Mouse (Mus musculus): ENCODE results near the gene Klhl36. TPM values are rescaled to one million over a fixed set of nuclear protein-coding genes. Genes with fewer than 3 reads are reported as not detected.

Gene Klhl36
- polyA plus RNA-seq, 1 experiment from 2014 or later: 9.9 TPM

GRCm38 (mm10) chr8:119847232-119847922, 14.7 kb upstream of the Klhl36 start:
- Histone ChIP-seq H3K27ac (ENCODE audit: low read depth, low read length) (no peak overlapping the region), H3K9me3 (ENCODE audit: control insufficient read depth, low read length) (no peaks in the 10 kb centered on the region), H3K36me3 (ENCODE audit: control insufficient read depth, insufficient read depth, low read length) (no peaks in the 10 kb centered on the region), H3K4me3 (ENCODE audit: low read depth, low read length) (no peak overlapping the region), H3K27me3 (ENCODE audit: control insufficient read depth, insufficient read depth, low read length) (no peaks in the 10 kb centered on the region), H3K9ac (ENCODE audit: low read length) (no peak overlapping the region), H3K4me2 (ENCODE audit: low read depth, low read length, severe bottlenecking) (no peak overlapping the region), H3K4me1 (replicated peaks; ENCODE audit: control insufficient read depth, insufficient read depth, low read length) (no peaks in the 10 kb centered on the region)
- ATAC-seq (replicated peaks; ENCODE audit: low FRiP score) (no peak), DNase-seq (ENCODE audit: low spot score) (no peak)
- 92% methylated on average over 16 of the region's 16 CpGs for WGBS

DNA sequence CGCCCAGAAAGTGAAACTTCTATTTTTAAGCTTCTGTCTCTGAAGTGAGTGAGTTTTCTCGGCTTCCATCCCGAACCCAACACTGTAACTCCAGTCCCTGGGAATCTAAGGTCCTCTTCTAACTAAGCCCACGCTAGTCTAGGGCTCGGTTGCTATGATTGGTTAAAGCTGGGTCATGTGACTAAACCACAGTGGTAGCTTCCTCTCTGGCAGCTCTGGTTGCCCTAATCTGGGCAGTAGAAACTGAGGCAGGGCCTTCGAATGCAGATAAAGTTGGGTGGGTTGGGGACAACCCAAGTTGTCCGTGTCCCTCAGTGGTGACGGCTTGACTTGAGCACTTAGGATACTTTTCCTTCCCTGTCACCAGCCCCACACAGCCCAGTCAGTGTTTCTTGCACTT, 8.5 kb upstream of the Klhl36 start:
- Histone ChIP-seq H3K4me1 (replicated peaks; ENCODE audit: control insufficient read depth, insufficient read depth, low read length) (no peaks in the 10 kb centered on the region), H3K27me3 (ENCODE audit: control insufficient read depth, insufficient read depth, low read length) (no peaks in the 10 kb centered on the region), H3K36me3 (ENCODE audit: control insufficient read depth, insufficient read depth, low read length) (no peaks in the 10 kb centered on the region), H3K9ac (ENCODE audit: low read length) (no peak overlapping the region), H3K27ac (ENCODE audit: low read depth, low read length) (no peak overlapping the region), H3K4me2 (ENCODE audit: low read depth, low read length, severe bottlenecking) (no peak overlapping the region), H3K9me3 (ENCODE audit: control insufficient read depth, low read length) (no peaks in the 10 kb centered on the region), H3K4me3 (ENCODE audit: low read depth, low read length) (no peak overlapping the region)
- no peak for DNase-seq (ENCODE audit: low spot score)
- 54% methylated on average over 8 of the region's 8 CpGs for WGBS
- no peak for ATAC-seq (replicated peaks; ENCODE audit: low FRiP score)

GRCm38 (mm10) chr8:119854035-119854434, 8.0 kb upstream of the Klhl36 start:
- Histone ChIP-seq H3K9ac (ENCODE audit: low read length) (no peak overlapping the region), H3K4me1 (replicated peaks; ENCODE audit: control insufficient read depth, insufficient read depth, low read length) (no peaks in the 10 kb centered on the region), H3K4me2 (ENCODE audit: low read depth, low read length, severe bottlenecking) (no peak overlapping the region), H3K36me3 (ENCODE audit: control insufficient read depth, insufficient read depth, low read length) (no peaks in the 10 kb centered on the region), H3K27me3 (ENCODE audit: control insufficient read depth, insufficient read depth, low read length) (no peaks in the 10 kb centered on the region), H3K9me3 (ENCODE audit: control insufficient read depth, low read length) (no peaks in the 10 kb centered on the region), H3K27ac (ENCODE audit: low read depth, low read length) (no peak overlapping the region), H3K4me3 (ENCODE audit: low read depth, low read length) (no peak overlapping the region)
- 21% methylated on average over 5 of the region's 5 CpGs for WGBS
- DNase-seq (ENCODE audit: low spot score) (no peak), ATAC-seq (replicated peaks; ENCODE audit: low FRiP score) (no peak)

DNA sequence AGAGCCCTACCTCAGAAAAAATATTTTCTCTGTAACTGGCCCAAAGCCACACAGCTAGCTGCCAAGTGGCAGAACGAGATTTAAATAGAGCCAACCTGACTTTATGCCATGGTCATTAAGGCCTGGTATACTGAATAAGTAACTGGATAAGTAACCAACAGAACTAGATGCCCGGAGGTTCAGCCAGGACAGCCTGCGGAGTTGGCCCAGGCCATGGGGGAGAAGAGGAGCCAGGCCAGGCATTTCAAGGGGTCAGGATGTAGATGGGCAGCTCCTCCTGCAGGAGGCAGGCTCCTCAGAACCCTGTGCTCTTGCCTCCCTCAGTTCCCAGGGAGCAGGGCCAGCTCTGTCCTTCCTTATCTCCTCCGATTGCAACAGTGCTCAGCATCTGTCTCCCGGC, 6.4 kb upstream of the Klhl36 start:
- Histone ChIP-seq H3K36me3 (ENCODE audit: control insufficient read depth, insufficient read depth, low read length) (no peaks in the 10 kb centered on the region), H3K27ac (ENCODE audit: low read depth, low read length) (no peak overlapping the region), H3K27me3 (ENCODE audit: control insufficient read depth, insufficient read depth, low read length) (no peaks in the 10 kb centered on the region), H3K4me3 (ENCODE audit: low read depth, low read length) (no peak overlapping the region), H3K4me2 (ENCODE audit: low read depth, low read length, severe bottlenecking) (no peak overlapping the region), H3K9ac (ENCODE audit: low read length) (no peak overlapping the region), H3K4me1 (replicated peaks; ENCODE audit: control insufficient read depth, insufficient read depth, low read length) (no peaks in the 10 kb centered on the region), H3K9me3 (ENCODE audit: control insufficient read depth, low read length) (no peaks in the 10 kb centered on the region)
- DNase-seq (ENCODE audit: low spot score) (no peak), ATAC-seq (replicated peaks; ENCODE audit: low FRiP score) (no peak)
- 85% methylated on average over 5 of the region's 5 CpGs for WGBS

GRCm38 (mm10) chr8:119857767-119858166, 4.3 kb upstream of the Klhl36 start:
- no peaks in the 10 kb centered on the region for H3K36me3 ChIP-seq (ENCODE audit: control insufficient read depth, insufficient read depth, low read length)

DNA sequence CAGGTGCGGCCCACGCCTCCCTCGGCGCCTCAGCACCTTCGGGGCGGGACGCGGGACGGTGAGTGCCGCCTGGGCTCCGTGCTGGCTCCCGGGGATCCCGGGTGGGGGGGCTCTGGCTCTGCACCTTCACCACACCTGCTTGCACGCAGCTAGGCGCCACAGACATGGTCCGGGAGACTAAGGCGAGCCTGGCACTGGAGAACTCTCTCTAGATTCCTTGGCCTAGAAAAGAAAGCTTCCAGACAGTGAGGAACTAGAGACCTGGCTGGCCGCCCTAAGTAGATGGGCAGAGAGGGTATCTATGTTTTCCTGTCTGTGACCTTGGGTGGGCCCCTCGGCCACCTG, 296 bp downstream of the Klhl36 start:
- WGBS: under 1% methylated on average over 19 of the region's 19 CpGs
- no peak; the same call in 1 of the 2 replicates for ATAC-seq (replicated peaks; ENCODE audit: low FRiP score)
- Histone ChIP-seq H3K27me3 (ENCODE audit: control insufficient read depth, insufficient read depth, low read length) (no peaks in the 10 kb centered on the region), H3K4me1 (replicated peaks; ENCODE audit: control insufficient read depth, insufficient read depth, low read length) (no peaks in the 10 kb centered on the region; the same call in 1 of the 2 replicates), H3K9me3 (ENCODE audit: control insufficient read depth, low read length) (no peaks in the 10 kb centered on the region), H3K4me3 (ENCODE audit: low read depth, low read length) (peak overlapping the region; percentile 73), H3K27ac (ENCODE audit: low read depth, low read length) (no peak overlapping the region), H3K4me2 (ENCODE audit: low read depth, low read length, severe bottlenecking) (peak overlapping the region; percentile 67), H3K36me3 (ENCODE audit: control insufficient read depth, insufficient read depth, low read length) (no peaks in the 10 kb centered on the region), H3K9ac (ENCODE audit: low read length) (peak overlapping the region; percentile 85)
- no peak for DNase-seq (ENCODE audit: low spot score)

More at GRCm38 (mm10) chr8:119857767-119858166, 4.3 kb upstream of the Klhl36 start:
- Histone ChIP-seq H3K4me3 (ENCODE audit: low read depth, low read length) (no peak overlapping the region), H3K9me3 (ENCODE audit: control insufficient read depth, low read length) (no peaks in the 10 kb centered on the region), H3K4me1 (replicated peaks; ENCODE audit: control insufficient read depth, insufficient read depth, low read length) (no peaks in the 10 kb centered on the region; the same call in 1 of the 2 replicates), H3K4me2 (ENCODE audit: low read depth, low read length, severe bottlenecking) (no peak overlapping the region), H3K27ac (ENCODE audit: low read depth, low read length) (no peak overlapping the region), H3K27me3 (ENCODE audit: control insufficient read depth, insufficient read depth, low read length) (no peaks in the 10 kb centered on the region), H3K9ac (ENCODE audit: low read length) (no peak overlapping the region)
- DNase-seq (ENCODE audit: low spot score) (no peak), ATAC-seq (replicated peaks; ENCODE audit: low FRiP score) (no peak)
- WGBS: 81% methylated on average over 6 of the region's 6 CpGs

- peak overlapping the region; percentile 67 for H3K4me2 ChIP-seq (ENCODE audit: low read depth, low read length, severe bottlenecking)
- H3K27ac ChIP-seq (ENCODE audit: low read depth, low read length): no peak overlapping the region
- no peaks in the 10 kb centered on the region for H3K9me3 ChIP-seq (ENCODE audit: control insufficient read depth, low read length)
- H3K4me3 ChIP-seq (ENCODE audit: low read depth, low read length): peak overlapping the region; percentile 73
- DNase-seq (ENCODE audit: low spot score): no peak
- ATAC-seq (replicated peaks; ENCODE audit: low FRiP score): no peak
- peak overlapping the region; percentile 85 for H3K9ac ChIP-seq (ENCODE audit: low read length)
- no peaks in the 10 kb centered on the region for H3K36me3 ChIP-seq (ENCODE audit: control insufficient read depth, insufficient read depth, low read length)
- H3K4me1 ChIP-seq (replicated peaks; ENCODE audit: control insufficient read depth, insufficient read depth, low read length): no peaks in the 10 kb centered on the region; the same call in 1 of the 2 replicates
- 12% methylated on average over 6 of the region's 6 CpGs for WGBS
- H3K27me3 ChIP-seq (ENCODE audit: control insufficient read depth, insufficient read depth, low read length): no peaks in the 10 kb centered on the region
Observed at GRCm38 (mm10) chr8:119862749-119863148, 683 bp downstream of the Klhl36 start.

DNA sequence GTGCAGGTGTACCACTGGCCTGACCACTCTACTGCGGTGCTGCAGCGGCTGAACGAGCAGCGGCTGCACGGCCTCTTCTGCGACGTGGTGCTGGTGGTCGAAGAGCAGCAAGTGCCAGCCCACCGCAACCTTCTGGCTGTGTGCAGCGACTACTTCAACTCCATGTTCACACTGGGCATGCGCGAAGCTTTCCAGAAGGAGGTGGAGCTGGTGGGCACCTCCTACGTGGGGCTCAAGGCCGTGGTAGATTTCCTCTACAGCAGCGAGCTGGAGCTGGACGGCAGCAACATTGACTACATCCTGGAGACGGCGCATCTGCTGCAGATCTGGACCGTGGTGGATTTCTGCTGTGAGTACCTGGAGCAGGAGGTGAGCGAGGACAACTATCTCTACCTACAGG, 7.5 kb downstream of the Klhl36 start:
- H3K4me1 ChIP-seq (replicated peaks; ENCODE audit: control insufficient read depth, insufficient read depth, low read length): no peaks in the 10 kb centered on the region
- peaks cover 14% of the 10 kb centered on the region; the same call in 1 of the 2 replicates for H3K36me3 ChIP-seq (ENCODE audit: control insufficient read depth, insufficient read depth, low read length)
- no peak for ATAC-seq (replicated peaks; ENCODE audit: low FRiP score)
- no peak overlapping the region for H3K4me3 ChIP-seq (ENCODE audit: low read depth, low read length)
- H3K4me2 ChIP-seq (ENCODE audit: low read depth, low read length, severe bottlenecking): no peak overlapping the region
- no peak overlapping the region for H3K27ac ChIP-seq (ENCODE audit: low read depth, low read length)
- no peak overlapping the region for H3K9ac ChIP-seq (ENCODE audit: low read length)
- WGBS: 83% methylated on average over 20 of the region's 20 CpGs
- no peak for DNase-seq (ENCODE audit: low spot score)
- H3K27me3 ChIP-seq (ENCODE audit: control insufficient read depth, insufficient read depth, low read length): no peaks in the 10 kb centered on the region
- peaks cover 6% of the 10 kb centered on the region; the same call in 1 of the 2 replicates for H3K9me3 ChIP-seq (ENCODE audit: control insufficient read depth, low read length)

DNA sequence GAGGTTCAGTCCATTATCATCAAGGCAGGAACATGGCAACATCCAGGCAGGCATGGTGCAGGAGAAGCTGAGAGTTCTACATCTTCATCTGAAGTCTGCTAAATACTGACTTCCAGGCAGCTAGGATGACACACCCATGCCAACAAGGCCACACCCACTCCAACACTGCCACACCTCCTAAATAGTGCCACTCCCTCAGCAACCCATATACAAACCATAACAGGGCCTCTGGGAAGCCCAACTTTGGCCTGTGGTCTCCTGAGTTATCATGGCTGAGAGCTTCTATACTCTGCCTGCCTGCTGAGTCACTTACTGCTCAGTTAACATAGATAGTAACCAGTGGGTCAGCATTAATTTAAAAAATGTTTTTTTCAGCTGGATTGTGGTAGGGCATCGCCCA, 11.1 kb downstream of the Klhl36 start:
- WGBS: 97% methylated on average over 1 of the region's 1 CpGs
- H3K4me1 ChIP-seq (replicated peaks; ENCODE audit: control insufficient read depth, insufficient read depth, low read length): no peaks in the 10 kb centered on the region
- peaks cover 6% of the 10 kb centered on the region; the same call in 1 of the 2 replicates for H3K9me3 ChIP-seq (ENCODE audit: control insufficient read depth, low read length)
- peaks cover 14% of the 10 kb centered on the region; the same call in 1 of the 2 replicates for H3K36me3 ChIP-seq (ENCODE audit: control insufficient read depth, insufficient read depth, low read length)
- no peaks in the 10 kb centered on the region for H3K27me3 ChIP-seq (ENCODE audit: control insufficient read depth, insufficient read depth, low read length)
- H3K9ac ChIP-seq (ENCODE audit: low read length): no peak overlapping the region
- no peak overlapping the region for H3K4me2 ChIP-seq (ENCODE audit: low read depth, low read length, severe bottlenecking)
- ATAC-seq (replicated peaks; ENCODE audit: low FRiP score) (no peak), DNase-seq (ENCODE audit: low spot score) (no peak)
- H3K27ac ChIP-seq (ENCODE audit: low read depth, low read length): no peak overlapping the region
- no peak overlapping the region for H3K4me3 ChIP-seq (ENCODE audit: low read depth, low read length)

Data from forebrain, embryonic 11.5 days (tissue).